Mouse (Mus musculus): ENCODE results near the gene Snrnp200. TPM values are rescaled to one million over a fixed set of nuclear protein-coding genes. Genes with fewer than 3 reads are reported as not detected.
"Not testable (repeated sequence)": the region's sequence is repeated elsewhere in the genome, so short reads cannot be mapped to it uniquely, and the experiment has no call there.

Gene Snrnp200
- 39.6 and 42.0 TPM in 2 replicates for polyA plus RNA-seq (2012; rRNA removed)

DNA sequence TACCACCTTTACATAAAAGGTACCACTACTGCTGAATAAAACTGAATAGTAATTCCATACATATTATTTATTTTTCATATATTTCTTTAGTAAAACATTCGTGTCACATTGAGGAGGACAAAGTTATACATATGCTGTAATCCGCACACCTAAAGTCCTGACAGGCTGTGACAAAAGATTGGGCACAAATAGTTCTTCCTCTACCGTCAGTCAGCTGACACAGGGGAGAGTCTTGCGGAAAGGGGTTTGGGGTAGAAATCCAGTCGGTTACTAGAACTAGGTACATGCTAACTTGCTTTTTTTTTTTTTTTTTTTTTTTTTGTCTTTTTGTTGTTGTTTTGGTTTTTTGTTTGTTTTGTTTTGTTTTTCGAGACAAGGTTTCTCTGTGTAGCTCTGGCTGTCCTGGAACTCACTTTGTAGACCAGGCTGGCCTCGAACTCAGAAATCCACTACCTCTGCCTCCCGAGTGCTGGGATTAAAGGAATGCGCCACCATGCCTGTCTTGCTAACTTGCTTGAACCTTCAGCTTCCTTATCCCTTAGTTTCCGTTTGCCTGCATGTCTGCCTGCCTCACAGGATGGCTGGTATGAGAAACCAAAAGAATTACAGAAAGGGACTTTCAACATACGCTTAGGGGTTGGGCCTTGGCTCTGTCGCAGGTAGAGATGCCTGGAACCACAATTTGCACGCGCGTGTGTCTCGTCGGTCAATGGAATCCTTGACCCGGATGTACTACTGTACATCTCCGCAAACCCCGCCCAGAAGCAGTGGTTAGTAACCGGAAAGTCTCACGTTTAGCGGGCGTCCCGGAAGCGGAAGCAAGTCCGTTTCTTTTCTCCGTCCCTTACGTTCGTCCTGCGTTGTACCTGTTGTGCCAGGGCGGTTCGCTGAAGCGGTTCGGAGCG lies at the start of gene Snrnp200, which contains the start of gene 1810024B03Rik:
TSS of gene Snrnp200 (plus strand) at position 840 of the 905 bp plus-strand sequence.
TSS of gene 1810024B03Rik (minus strand) at position 734 of the 905 bp plus-strand sequence.
- peak; percentile 91 to 97 for DNase-seq (ENCODE audit: low read depth in 1 of 2, low spot score in 2 of 2)
- Histone ChIP-seq H3K27me3 (ENCODE audit: control insufficient read depth, insufficient read depth, low read length) (no peaks in the 10 kb centered on the region), H3K36me3 (ENCODE audit: control insufficient read depth, insufficient read depth, low read length) (peaks cover 15% of the 10 kb centered on the region), H3K4me3 (ENCODE audit: extremely low read depth, insufficient read depth, insufficient read length) (peak within 1 kb of the TSS; percentile 91), H3K27ac (ENCODE audit: insufficient read depth, low read length) (peak within 1 kb of the TSS; percentile 82), H3K4me1 (ENCODE audit: control insufficient read depth, insufficient read depth, insufficient read length) (peaks cover 3% of the 10 kb centered on the region)
- peak; percentile 56 for TF ChIP-seq POLR2A (IDR thresholded peaks at IDR 0.05; ENCODE audit: low read depth, low read length)
- TF ChIP-seq CTCF (IDR thresholded peaks at IDR 0.05; ENCODE audit: extremely low read depth, insufficient read depth, insufficient read length, insufficient replicate concordance): no peak
- WGBS: 10% methylated on average over 36 of the region's 36 CpGs

DNA sequence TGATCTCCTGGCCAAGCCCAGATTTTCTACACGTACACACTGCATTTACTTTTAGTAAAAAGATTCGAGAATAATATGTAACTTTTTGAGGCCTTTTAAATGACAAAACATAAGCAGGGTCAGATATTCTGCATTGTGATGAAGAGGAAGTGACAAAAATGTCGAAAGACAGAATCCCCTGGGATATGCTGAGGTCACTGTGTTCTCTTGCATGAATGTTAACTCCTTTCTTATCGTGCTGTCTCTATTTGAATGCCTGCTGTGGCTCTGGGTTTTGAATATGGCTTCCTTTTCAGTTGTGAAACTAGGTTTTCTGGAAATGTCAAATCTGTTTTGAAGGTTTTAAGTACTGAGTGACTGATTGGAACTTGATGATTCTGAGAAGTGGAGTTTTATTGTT lies 42.5 kb upstream of the Snrnp200 start:
- 48% methylated on average over 4 of the region's 4 CpGs for WGBS
- no peak for DNase-seq (ENCODE audit: low read depth in 1 of 2, low spot score in 2 of 2)

DNA sequence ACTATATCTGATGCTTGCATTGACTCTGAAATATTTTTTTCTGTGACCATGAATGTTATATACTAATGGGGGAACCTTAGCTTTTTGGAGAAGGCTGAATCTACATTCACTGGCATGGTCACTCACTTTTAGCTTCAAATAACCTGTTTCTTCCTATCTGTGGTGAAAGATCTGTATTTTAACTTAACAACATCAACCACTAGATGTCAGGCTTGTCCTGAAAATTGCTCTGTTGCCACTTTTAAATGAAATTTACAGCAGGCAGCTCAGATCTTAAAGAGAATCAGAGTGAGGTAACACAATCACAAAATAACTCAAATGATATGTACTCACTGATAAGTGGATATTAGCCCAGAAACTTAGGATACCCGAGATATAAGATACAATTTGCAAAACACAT lies 41.9 kb upstream of the Snrnp200 start:
- H3K4me1 ChIP-seq (ENCODE audit: control insufficient read depth, insufficient read depth, insufficient read length); H3K27ac ChIP-seq (ENCODE audit: insufficient read depth, low read length); H3K36me3 ChIP-seq (ENCODE audit: control insufficient read depth, insufficient read depth, low read length); H3K4me3 ChIP-seq (ENCODE audit: extremely low read depth, insufficient read depth, insufficient read length); H3K27me3 ChIP-seq (ENCODE audit: control insufficient read depth, insufficient read depth, low read length): not testable (repeated sequence)
- DNase-seq (ENCODE audit: low read depth in 1 of 2, low spot score in 2 of 2): peak; percentile 8 to 17
- 26% methylated on average over 1 of the region's 1 CpGs for WGBS

More for the DNA sequence above, 42.5 kb upstream of the Snrnp200 start:
- TF ChIP-seq CTCF (IDR thresholded peaks at IDR 0.05; ENCODE audit: extremely low read depth, insufficient read depth, insufficient read length, insufficient replicate concordance) (no peak), POLR2A (IDR thresholded peaks at IDR 0.05; ENCODE audit: low read depth, low read length) (no peak)
- H3K4me1 ChIP-seq (ENCODE audit: control insufficient read depth, insufficient read depth, insufficient read length): no peaks in the 10 kb centered on the region
- no peaks in the 10 kb centered on the region for H3K36me3 ChIP-seq (ENCODE audit: control insufficient read depth, insufficient read depth, low read length)
- H3K27me3 ChIP-seq (ENCODE audit: control insufficient read depth, insufficient read depth, low read length): no peaks in the 10 kb centered on the region
- no peak overlapping the region for H3K27ac ChIP-seq (ENCODE audit: insufficient read depth, low read length)
- no peak overlapping the region for H3K4me3 ChIP-seq (ENCODE audit: extremely low read depth, insufficient read depth, insufficient read length)

DNA sequence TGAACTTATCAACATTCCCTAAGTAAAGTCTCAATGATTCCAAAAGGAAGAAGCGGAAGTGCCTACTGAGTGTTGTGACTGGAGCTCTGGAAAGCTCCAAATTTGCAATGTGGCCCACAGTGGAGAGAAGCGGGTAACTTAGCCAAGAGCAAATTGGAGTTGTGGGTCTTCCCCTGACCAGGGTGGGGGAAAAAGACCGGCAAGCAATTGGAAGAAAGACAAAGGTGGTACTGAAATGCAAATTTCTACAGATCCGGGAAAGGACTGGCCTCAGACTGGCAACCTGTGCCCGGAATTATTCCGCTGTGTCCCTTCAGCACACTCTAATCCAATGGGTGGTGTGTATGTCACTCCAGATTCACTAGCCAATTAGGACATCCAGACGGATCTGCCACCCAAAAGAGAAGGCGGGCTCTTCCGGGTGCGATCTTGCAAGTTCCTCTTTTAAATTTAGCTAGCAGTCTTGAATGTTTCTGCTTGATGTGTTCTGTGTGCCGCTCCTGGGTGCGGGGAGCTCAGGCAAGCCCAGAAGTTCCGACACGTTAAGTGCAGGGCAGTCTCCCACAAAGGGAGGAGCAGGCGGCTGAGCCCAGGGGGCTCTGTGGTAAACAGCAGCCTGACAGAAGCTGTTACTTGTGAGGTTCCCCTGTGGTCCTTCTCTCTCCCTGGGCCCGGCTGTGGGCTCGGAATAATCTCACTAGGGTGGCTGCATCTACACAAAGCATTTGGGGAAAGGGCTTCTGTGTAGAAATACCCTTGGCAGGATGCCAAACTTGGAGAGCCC lies 25.4 kb upstream of the Snrnp200 start:
- Histone ChIP-seq H3K4me1 (ENCODE audit: control insufficient read depth, insufficient read depth, insufficient read length) (no peaks in the 10 kb centered on the region), H3K27me3 (ENCODE audit: control insufficient read depth, insufficient read depth, low read length) (no peaks in the 10 kb centered on the region), H3K36me3 (ENCODE audit: control insufficient read depth, insufficient read depth, low read length) (no peaks in the 10 kb centered on the region), H3K4me3 (ENCODE audit: extremely low read depth, insufficient read depth, insufficient read length) (peak overlapping the region; percentile 71), H3K27ac (ENCODE audit: insufficient read depth, low read length) (peak overlapping the region; percentile 95)
- WGBS: 3% methylated on average over 17 of the region's 17 CpGs
- peak; percentile 76 to 87 for DNase-seq (ENCODE audit: low read depth in 1 of 2, low spot score in 2 of 2)
- peak; percentile 32; the same call in 1 of the 2 replicates for TF ChIP-seq POLR2A (IDR thresholded peaks at IDR 0.05; ENCODE audit: low read depth, low read length)
- TF ChIP-seq CTCF (IDR thresholded peaks at IDR 0.05; ENCODE audit: extremely low read depth, insufficient read depth, insufficient read length, insufficient replicate concordance): no peak

DNA sequence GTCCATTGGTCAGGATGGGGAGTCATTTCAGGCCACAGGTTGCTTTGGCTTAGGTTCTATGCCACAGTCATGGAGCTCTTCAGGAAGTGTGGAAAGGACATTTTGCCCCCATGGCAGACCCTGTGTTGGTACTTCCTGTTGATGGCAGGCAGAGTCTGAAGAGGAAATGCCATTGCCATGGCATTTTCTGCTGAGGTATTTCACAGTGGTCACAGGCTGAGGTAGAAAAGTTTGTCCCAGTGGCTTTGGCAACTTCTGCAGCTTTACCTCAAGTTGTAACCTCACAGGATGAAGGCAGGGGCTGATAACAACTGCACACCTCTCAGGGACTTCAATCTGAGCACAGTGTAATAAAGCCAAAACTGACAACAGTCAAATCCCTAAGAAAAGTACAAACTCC lies 18.6 kb upstream of the Snrnp200 start:
- no peaks in the 10 kb centered on the region for H3K36me3 ChIP-seq (ENCODE audit: control insufficient read depth, insufficient read depth, low read length)

DNA sequence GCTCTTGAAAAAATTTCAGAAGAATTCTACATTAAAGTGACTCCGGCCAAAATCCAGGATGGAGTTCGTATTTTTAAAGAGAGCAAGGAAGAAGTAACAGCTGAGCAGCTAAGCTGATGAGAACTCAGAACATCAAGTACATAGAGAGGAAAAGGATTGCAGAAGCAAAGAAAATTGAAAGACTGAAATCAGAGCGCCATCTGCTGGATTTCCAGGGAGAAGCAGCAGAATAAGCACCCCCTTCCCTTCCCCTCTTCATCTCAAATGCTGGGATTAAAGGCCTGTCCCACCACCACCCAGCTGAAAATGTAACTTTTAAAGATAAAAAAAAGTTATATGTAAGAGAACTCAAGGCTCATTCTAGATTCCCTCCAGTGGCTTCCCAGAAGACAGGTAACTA lies 3.3 kb upstream of the Snrnp200 start:
- Histone ChIP-seq H3K4me1 (ENCODE audit: control insufficient read depth, insufficient read depth, insufficient read length) (peaks cover 3% of the 10 kb centered on the region), H3K36me3 (ENCODE audit: control insufficient read depth, insufficient read depth, low read length) (no peaks in the 10 kb centered on the region; the same call in none of the 2 replicates), H3K27ac (ENCODE audit: insufficient read depth, low read length) (no peak overlapping the region), H3K4me3 (ENCODE audit: extremely low read depth, insufficient read depth, insufficient read length) (no peak overlapping the region), H3K27me3 (ENCODE audit: control insufficient read depth, insufficient read depth, low read length) (no peaks in the 10 kb centered on the region)
- 30% methylated on average over 3 of the region's 3 CpGs for WGBS
- TF ChIP-seq POLR2A (IDR thresholded peaks at IDR 0.05; ENCODE audit: low read depth, low read length): no peak
- TF ChIP-seq CTCF (IDR thresholded peaks at IDR 0.05; ENCODE audit: extremely low read depth, insufficient read depth, insufficient read length, insufficient replicate concordance): peak; percentile 52; the same call in 1 of the 2 replicates
- DNase-seq (ENCODE audit: low read depth in 1 of 2, low spot score in 2 of 2): peak; percentile 46 to 53

More for the DNA sequence above, 18.6 kb upstream of the Snrnp200 start:
- no peak overlapping the region for H3K4me3 ChIP-seq (ENCODE audit: extremely low read depth, insufficient read depth, insufficient read length)
- no peak overlapping the region for H3K27ac ChIP-seq (ENCODE audit: insufficient read depth, low read length)
- no peak for DNase-seq (ENCODE audit: low read depth in 1 of 2, low spot score in 2 of 2)
- no peaks in the 10 kb centered on the region for H3K4me1 ChIP-seq (ENCODE audit: control insufficient read depth, insufficient read depth, insufficient read length)
- TF ChIP-seq POLR2A (IDR thresholded peaks at IDR 0.05; ENCODE audit: low read depth, low read length): no peak
- TF ChIP-seq CTCF (IDR thresholded peaks at IDR 0.05; ENCODE audit: extremely low read depth, insufficient read depth, insufficient read length, insufficient replicate concordance): no peak
- no peaks in the 10 kb centered on the region for H3K27me3 ChIP-seq (ENCODE audit: control insufficient read depth, insufficient read depth, low read length)

DNA sequence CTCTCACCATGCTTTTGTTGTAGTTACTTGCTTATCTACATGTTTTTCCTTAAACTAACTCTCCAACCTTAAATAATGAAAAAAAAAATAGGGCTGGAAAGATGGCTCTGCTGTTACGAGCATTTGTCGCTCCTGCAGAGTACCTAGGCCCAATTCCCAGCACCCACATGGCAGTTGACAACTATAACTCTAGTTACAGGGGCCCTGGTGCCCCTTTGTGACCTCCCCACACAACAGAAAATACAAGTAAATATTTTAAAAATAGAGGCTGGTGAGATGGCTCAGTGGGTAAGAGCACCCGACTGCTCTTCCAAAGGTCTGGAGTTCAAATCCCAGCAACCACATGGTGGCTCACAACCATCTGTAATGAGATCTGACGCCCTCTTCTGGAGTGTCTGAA lies 2.2 kb upstream of the Snrnp200 start:
- not testable (repeated sequence) for H3K4me3 ChIP-seq (ENCODE audit: extremely low read depth, insufficient read depth, insufficient read length); H3K27ac ChIP-seq (ENCODE audit: insufficient read depth, low read length); H3K36me3 ChIP-seq (ENCODE audit: control insufficient read depth, insufficient read depth, low read length); DNase-seq (ENCODE audit: low read depth in 1 of 2, low spot score in 2 of 2); H3K27me3 ChIP-seq (ENCODE audit: control insufficient read depth, insufficient read depth, low read length); H3K4me1 ChIP-seq (ENCODE audit: control insufficient read depth, insufficient read depth, insufficient read length)
- 92% methylated on average over 4 of the region's 4 CpGs for WGBS

Data from spleen, adult 2 months (tissue).